Mouse (Mus musculus) layer of hippocampus, adult 9-11 months (tissue): ENCODE measurements around the gene Eif3d.

Experiments
- DNase-seq: peaks from one replicate; pipeline ENCODE4 v3.0.0; 2022

The Eif3d gene

DNA sequence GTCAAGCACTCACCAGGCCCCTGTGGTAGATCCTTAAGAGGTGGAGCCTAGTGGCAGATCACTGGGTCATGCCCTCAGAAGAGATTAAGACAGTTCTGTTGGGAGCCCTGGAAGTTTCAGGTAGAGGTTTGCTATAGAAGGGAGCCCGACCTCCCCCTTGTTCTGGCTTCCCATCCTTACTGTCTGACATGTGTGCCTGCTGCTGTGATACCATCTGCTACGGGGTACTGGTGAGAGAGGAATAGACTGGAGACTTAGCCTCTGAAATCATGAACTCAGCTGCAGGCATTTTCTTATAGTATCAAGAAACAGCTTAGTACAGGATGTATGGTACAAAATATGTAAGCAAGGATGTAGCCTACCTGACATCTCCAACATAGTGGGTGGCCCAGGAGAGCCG, 17.7 kb downstream of the Eif3d start:
- DNase-seq, result no peak

DNA sequence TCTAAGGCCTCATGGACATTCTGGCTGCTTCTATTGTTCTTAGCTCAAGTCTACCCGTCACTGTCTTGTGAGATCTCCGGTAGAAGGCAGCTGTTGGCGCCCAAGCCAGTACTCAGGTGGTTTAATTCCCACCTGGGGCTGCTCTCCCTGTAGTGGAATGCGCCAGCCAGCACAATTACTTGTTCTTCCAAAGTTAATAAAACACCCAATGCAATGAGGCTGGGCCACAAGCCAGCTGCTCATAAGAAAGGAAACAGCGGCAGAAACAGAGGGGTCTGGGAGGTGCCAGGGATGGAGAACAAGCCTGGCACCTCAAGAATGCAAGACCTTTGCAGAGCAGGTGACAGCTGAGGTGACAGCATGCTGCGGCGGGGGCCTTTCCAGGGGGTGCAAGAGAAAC, 21.6 kb downstream of the Eif3d start:
- DNase-seq, result no peak

DNA sequence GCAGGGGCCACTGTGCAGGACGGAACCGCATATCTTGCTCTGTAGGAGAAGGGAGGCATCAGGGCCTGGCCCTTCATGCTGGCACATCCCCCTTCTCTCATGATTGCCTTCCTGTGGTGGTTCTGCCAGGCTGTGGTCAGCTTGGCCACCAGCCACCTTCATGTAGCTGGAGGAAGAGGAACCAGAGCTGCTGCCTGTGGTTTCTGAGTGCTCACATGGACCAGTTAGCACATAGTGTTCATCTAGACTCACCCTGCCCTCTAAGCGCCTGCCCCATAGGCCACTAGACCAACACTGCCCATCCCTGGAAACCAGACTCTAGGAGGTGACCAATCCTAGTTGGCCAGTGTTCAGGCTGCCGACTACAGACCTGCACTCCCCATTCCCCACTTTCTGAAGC, 24.9 kb downstream of the Eif3d start:
- DNase-seq, result peak; percentile 80

DNA sequence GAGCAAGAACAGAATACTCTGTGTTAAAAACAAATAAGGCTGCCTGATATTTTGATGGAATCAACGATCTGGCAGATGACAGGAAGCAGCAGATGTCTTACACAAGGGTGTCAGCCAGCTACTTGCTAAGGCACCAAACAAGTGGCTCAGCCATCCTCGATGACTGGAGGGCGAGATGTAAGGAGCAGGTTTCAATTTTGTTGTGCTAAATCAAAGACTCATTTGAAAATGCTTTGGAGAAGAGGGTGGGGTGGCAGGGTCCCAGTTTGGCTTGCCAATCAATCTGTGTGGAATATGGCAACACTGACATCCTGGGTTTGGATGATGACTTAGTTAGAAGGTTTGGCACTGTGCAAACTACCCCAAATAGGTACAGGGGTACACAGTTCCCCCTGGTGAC, 29.1 kb downstream of the Eif3d start:
- peak; percentile 63 for DNase-seq

DNA sequence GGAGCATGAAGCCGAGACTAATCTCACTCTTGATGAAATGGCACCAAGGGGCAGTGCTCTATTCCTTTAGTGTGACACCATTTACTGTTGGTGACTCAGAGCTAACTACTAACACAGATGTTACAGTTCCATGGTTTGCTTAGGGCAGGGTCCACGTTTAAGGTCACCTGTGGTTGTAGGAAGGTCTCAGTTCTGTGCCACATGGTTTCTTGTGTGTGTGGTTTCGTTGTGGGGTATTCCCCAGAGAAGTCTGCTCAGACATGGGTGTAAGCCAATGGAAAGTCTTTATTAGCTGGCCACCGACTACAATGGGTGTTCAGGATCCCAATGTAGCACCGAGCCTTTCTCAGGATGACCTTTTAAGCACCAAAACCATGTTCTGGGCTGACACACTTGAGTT, 32.1 kb downstream of the Eif3d start:
- DNase-seq, result no peak

DNA sequence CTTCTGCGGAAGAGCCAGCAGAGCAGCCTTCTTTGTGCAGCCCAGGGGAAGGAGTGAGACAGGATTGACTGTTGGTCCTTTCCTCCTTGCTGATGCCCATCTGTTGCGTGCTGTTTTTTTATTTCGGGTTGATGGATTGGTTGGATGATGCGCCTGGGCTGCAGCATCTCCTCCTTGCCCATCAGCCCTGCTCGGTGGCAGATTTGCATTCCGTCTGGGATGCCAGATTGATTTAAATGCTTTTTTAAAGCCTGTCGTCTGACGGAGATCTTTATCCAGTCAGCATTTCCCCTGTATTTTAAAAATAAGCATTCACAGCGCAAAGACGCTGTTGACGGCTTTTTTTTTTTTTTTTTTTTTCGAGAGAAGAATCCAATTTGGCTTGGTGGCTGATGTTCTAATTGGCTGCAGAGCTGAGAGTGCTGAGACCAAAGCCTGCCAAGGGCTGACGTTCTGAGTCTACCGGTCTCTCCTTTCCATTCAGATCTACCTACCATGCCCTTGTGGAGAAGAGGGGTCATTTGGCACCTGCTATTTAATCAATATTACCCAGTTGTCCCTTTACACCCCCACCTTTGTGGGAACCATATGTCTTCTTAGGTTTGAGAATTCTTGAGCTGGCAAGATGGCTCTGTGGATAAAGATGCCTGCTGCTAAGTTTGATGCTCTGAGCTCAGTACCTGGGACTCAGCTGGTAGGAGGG, 34.8 kb downstream of the Eif3d start:
- DNase-seq, result peak; percentile 74

DNA sequence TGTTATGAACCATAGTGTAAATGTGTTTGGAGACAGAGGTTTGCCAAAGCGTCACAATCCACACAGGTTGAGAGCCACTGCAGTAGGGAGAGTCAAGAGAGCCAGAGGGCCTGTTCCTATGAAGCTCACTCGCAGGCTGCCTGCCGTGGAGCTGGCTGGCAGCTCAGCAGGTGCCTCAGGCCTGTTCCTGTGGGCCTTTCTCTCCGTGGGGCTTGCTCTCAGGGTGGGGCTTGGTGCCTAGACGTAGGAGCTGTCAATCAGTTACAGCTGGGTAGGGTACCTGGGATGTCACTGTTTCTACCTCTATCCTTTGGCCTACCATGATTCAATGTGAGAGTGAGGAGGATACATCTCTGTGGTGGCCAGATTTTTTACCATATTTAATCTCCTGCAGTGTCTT, 35.6 kb downstream of the Eif3d start:
- no peak for DNase-seq

DNA sequence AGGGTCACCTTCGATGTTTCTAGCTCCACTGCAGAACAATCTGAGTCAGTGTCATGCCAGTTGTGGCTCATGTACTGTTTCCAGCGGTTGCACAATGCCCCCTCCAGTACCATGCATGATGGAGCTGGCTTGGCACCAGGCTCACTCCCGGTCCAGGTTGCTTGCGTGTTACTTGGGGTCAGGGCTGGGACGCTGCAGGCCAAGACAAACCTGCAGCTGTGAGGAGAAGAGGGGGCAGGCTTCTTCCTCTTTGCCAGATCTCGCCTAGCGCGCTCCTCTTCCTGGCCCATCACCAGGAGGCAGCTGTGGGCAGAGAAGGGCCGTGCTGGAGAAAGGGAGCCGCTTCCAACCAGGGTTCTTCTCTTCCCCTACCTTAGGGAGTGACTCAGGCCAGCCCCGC, 36.3 kb downstream of the Eif3d start:
- no peak for DNase-seq

DNA sequence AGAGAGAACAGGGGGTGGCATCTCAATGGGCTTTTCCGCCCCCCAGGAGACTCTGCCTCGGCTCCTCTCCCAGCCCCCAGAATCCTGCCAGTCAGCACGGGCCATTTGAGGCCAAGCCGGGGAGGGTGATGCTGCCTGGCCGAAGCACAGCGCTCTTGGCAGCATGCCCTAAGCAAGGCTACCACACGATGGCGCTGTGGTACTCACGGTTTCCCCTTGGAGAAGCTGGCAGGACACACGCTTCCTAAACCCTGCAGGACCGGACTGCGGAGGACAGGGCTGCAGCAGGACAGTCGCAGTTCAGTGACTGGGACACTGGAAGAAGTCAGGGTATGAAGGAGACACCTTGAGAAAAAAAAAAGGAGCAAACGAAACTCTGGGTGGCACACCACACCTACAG, 36.8 kb downstream of the Eif3d start:
- DNase-seq, result peak; percentile 96

DNA sequence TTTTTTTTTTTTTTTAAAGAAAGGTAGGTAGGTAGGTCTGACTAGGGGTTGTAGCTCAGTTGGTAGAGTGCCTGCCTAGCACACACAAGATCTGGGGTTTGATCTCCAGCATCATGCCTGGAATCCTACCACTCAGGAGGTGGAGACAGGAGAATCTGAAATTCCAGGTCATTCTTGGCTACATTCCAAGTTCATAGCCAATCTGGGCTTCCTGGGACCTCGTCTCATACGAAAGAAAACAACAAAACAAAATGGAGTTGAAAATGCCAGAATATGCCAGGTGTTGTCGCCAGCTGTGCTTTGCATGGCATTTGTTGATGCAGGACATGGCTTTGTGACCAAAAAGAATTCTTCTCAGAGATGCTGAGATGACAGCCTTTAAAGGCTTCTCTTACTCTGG, 37.4 kb downstream of the Eif3d start:
- DNase-seq, result no peak

DNA sequence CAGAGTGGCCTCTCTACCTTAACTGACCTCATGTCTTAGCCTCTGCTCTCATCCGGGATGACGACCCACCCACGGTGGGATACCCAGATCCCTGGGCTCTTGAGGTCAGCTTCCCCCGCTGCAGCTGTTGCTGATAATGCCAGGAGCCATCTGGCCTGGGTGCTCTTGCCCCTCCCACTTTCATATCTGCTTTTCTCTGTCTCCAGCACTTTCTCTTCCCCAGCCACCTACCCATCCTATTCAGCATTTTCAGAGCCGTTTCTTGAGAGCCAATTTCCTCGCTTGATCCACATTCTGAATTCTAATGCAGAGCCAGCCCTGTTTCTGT, 39.0 kb downstream of the Eif3d start:
- no peak for DNase-seq

DNA sequence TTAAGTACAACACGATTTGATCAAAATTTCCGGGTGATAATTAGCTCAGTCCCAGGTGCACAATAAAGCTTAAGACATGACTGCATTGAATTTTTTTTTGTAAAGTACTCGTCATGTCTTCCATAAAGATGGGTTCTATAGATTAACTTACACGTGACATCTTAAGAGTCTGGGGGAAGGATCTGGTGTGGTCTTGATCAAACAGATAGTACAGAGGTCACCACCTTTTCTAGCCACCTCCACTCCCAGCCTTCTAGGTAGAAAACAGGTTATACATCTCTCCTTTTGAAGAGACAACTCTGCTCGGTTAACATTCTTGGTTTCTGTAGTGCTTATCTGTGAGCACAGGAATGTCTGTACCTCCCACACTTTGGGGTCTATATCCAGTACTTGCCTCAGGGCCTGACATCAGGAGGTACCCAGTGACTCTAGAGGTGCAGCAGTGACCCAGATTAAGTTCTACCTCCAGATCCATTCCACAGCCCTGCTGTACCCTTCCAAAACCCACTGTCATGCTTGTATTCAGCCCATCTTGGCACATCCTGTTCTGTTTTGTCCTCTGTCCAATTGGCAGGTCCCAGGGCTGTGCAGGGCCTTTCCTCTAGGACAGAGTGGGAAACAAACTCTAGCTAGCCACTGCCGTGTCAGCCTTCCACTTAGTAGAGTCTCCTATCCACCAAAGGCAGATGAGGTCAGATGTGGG, 39.5 kb downstream of the Eif3d start:
- DNase-seq, result no peak

DNA sequence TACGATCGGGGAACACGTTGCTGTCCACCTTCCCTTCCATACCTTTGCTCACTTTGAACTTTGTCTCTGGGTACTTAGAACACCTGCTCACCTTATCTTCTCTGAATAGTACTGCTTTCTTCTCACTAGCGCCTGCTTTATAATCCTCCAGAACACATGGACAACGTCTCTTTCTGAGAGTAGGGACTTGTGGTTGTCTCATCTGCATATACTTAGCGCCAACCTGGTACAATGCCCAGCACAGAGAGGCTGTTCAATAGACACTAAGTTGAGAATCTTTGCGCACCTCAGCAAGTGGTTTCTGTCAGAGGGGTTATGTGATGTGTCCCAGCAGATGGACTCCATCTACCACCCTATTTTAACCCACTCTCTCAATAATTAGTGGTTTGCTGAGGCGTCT, 40.8 kb downstream of the Eif3d start:
- DNase-seq, result no peak

DNA sequence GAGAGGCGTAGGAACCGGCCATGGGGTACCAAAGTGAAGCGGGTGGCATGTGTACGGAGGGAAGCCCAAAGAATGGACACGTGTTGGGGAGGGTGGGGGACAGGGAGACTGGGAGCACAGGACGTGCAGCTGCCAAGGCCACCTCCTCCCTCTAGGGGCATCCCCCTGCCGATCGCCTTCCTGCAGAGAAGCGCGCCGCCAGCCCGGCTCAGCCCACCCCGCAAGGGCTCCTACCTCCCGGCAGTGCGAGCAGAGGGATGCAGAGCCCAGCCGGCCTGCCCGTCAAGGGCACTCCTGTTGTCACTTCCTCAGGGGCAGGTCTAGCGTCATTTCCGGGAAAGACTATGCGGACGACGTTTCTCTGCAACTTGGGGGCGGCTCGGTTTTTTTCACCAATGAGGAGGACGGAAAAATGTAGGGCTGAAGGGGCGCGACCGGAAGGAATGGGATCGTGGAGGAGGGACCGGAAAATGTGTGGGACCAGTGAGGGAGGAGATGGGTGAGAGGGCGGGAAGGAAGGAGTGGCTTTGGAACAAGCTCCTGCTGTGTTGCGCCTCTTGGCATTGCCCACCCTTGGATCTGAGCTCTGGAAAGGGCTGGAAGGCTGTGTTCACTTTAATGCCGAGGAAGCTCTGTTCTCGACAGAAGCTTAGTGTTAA, 41.8 kb downstream of the Eif3d start, which contains the start of gene Txn2:
Gene Txn2, minus strand, starts transcription at position 334 of the 659 bp plus-strand sequence.
- peak; percentile 98 for DNase-seq

DNA sequence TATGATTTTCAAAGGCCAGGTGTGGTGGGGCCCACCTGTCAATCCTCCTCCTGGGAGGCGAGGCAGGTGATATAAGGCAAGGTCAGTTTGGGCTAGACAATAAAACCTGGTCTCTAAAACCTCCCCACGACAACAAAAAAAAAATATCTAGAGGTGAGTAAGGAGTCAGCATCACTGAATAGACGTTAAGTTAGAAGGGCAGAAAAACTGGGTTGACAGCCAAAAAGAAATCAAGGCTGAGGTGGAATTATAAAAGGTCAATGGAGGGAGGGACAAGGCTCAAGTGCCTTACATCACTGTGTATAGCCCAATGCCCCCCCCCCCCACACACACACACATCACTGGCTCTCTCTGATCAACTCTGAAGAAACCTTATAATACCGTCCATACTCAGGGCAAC, 42.5 kb downstream of the Eif3d start:
- no peak for DNase-seq

DNA sequence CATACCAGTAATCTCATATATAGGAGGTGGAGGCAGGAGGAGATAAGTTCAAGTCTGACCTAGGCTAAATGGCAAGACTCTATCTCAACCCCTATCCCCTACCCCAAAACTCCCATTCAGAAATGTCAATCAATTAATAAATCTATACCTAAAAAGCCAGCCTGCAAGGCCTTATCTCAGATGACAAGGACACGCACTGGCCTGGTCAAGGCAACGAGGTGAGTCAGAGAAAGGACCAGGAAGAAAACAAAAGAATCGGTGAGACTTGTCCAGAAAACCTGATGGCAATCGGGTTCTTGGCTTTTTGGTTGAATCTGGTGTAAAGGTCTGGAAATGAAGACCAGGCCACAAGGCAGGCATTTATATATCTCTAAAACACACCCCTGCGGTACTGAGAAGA, 43.7 kb downstream of the Eif3d start:
- no peak for DNase-seq

DNA sequence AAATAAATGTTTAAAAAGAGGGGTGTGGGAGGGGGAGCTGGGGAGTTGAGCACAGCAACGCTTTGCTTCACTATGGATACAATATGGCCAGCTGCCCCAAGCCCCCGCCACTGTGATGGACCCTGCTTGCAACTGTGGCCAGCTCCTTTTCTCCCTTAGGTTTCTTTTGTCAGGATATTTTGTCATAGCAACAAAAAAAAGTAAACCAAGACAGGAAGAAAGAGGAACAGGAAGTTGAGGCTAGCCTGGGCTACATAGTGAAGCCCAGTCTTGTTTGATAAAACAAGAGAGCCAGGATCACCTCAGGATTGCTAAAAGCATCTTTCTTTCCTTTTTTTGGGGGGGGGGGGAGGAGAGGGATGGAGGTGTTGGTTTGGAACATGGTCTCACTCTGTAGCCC, 45.4 kb downstream of the Eif3d start:
- no peak for DNase-seq

DNA sequence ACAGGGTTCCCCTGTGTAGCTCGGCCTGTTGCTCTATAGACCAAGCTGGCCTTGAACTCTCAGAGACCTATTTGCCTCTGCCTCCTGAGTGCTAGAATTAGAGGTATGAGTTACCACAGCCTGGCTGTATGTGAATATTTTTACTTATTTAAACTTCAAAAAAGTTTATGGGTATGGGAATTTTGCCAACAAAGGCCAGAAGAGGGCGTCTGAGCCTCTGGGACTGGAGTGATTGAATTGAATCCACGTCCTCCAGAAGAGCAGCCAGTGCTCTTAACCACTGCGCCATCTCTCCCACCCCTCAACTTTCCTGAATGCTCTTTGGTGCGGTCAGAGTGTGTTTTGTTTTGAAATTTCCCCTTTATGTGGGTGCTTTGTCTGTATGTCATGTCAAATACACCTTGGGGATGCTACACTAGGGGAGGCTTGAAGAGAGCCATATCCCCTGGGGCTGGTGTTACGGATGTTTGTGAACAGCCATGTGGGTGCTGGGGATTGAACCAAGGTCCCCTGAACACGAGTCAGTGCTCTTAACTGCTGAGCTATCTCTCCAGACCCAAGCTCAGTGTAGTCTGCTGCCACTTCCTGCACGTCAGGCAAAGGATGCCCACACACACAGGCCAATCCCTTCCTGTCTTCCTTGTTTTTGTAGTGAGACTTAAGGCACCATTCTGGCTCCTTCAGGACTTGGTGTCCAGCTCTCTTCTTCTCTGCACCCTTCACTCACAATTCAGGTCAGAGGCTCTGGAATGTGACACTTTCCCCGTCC, 47.2 kb downstream of the Eif3d start:
- DNase-seq, result no peak

DNA sequence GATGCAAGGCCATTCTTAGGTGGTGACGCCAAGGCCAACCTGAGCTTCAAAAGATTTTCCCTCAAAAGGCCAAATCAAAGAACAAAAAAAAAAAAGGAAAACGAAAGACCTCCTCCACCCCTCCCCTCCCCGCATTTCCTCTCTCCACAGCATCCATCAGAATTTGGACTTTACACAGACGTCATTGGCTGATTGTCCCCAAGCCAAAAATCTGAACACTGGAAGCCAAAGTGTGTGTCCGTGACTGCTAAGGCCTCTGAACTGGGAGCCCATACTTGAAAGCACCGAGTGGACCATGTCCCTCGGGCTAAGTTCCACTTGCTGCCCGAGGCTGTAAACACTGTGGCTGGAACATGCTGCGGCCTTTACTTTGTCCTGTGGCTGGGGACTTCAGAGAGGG, 47.9 kb downstream of the Eif3d start:
- DNase-seq, result no peak

DNA sequence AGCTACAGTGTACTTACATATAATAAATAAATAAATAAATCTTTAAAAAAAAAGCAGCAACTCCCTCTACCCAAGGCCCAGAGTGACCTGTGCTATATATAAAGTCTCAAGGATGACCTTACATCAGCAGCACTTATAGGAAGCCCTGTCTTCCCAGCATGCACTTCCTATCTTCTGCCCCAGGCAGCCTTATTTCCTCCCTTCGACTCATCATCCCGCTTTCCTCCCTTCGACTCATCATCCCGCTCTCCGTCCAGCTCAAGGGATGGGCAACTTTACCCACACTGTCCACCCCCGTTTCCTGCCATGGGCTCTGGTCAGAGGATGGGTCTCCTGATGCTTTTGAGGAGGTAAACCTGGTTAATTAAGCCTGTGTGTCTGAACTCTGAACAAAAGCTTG, 49.0 kb downstream of the Eif3d start:
- no peak for DNase-seq

DNA sequence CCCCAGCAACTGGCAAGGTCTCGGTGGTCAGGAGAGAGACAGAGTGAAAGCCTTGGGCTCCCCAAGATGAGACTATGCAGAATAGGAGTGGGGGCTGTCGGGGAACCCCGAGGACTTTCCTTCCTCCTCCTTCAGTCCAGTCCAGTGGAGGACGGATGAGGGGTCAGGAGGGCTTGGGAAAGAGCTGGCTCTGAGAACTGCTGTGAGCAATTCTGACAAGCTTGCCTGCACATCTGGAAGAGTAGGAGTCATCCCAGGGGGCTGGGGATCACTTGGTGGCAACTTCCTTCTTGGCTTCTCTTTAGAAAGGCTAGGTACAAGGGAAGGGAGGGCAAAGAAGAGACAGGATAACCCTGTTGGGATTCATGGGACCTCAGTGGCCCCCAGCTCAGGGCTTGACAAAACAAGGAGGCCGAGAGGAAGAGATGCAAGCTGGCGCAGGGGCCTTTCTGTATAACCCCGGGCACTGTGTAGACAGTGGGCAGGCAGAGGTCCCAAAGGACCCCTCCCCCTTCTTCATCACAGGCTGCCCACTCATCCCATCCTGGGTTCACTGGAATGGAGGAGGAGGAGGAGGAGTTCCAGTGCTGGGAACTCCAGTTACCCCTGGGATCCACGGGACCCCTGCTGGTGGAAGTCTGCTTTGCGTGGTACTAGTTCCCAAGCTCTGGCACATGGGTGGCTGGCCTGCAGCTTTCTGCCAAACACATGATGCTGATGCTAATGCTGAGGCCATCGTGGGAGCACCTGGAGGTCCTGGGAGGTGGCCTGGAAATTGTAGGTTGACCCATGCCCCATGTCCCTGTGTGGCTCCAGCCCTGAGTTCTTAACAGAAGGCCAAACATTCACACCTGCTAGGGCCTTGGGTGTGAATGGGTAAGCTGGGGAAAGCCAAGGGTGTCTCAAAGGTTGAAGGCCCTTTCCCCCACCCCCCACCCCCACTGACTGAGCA, 49.8 kb downstream of the Eif3d start:
- DNase-seq, result no peak

DNA sequence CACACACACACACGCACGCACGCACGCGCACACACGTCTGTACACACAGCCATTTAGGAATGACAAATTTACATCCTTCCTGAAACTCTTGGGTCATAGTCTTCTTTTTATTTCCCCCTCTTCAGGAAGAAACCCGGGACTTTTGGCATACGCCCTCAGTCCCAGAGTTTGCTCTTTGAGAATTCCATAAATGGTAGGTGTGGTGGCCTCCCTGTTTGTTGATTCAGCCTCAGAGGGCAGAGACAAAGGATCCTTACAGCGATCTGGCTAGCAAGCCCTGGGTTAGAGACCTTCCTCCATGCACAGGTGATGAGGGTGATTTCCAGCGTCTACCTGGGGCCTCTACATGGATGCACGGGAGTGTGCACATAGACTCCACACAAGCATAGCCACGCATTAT, 51.2 kb downstream of the Eif3d start:
- DNase-seq, result no peak
